Mouse (Mus musculus) megakaryocyte, adult 5-6 weeks (primary cell): ENCODE measurements around the gene Megf8. TPM values are rescaled to one million over a fixed set of nuclear protein-coding genes. Genes with fewer than 3 reads are reported as not detected.
A peak's percentile ranks its signal among the peaks of the same experiment; 100 is the strongest.
"Not testable (repeated sequence)": the region's sequence is repeated elsewhere in the genome, so short reads cannot be mapped to it uniquely, and the experiment has no call there.

Experiments
- ATAC-seq: 2 replicates; pipeline ENCODE4 v1.8.0; 2016; ENCODE audit warnings: mild to moderate bottlenecking, inconsistent platforms; ENCODE audit not compliant: poor library complexity, severe bottlenecking
- total RNA-seq, 2 experiments: library from RNA; stranded (forward) in 1 of 2; stranded (reverse) in 1 of 2; fragments of 153-499, 151-499 nt in 1 of 2; fragments of 221-1000, 200-1000 nt in 1 of 2; gene quantifications; 2 replicates each; pipeline versions ENCODE4 v1.2.3 to v1.2.4; 2015 to 2017

Gene Megf8
- total RNA-seq, 2 experiments from 2014 or later: 1.1 to 1.3 TPM

GRCm38 (mm10) chr7:25395558-25396521, 78.9 kb downstream of the Megf8 start:
- peak; percentile 91 for ATAC-seq

GRCm38 (mm10) chr7:25396621-25397020, 79.7 kb downstream of the Megf8 start:
- no peak for ATAC-seq

DNA sequence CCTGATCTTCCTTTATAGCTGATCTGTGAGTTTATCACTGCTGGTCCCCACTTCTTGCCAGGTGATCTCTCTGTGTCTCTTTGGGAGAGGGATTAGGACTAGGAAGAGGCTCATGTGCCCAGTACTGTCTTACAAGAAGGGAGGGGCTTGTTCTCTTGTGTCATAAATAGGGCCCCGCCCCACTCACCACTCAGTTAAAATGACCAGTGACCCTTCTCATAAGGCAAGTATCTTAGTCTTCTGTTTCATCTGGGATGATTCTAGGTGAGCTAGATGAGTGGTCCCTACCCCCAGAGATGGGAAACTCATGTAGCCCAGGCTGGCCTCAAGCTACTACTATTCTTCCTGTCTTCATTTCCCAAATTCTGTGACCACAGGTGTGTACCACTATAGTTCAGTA, 81.6 kb downstream of the Megf8 start, which contains the start of gene Lipe:
Gene Lipe (minus strand): TSS at position 101 of the 400 bp plus-strand sequence.
- ATAC-seq: no peak

DNA sequence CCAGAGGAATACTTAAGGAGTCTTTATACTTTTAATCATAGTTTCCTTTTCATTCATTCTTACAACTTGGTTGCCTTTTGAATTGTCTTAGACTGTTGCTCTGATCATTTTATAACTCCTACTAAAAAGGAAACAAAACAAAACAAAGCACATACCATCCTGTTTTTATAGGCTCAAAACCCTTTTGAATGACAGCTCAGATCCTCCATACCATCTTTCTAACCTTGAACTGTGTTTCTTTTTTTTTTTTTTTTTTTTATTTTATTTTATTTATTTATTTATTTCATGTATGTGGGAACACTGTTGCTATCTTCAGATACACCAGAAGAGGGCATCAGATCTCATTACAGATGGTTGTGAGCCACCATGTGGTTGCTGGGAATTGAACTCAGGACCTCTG, 82.1 kb downstream of the Megf8 start:
- not testable (repeated sequence) for ATAC-seq

DNA sequence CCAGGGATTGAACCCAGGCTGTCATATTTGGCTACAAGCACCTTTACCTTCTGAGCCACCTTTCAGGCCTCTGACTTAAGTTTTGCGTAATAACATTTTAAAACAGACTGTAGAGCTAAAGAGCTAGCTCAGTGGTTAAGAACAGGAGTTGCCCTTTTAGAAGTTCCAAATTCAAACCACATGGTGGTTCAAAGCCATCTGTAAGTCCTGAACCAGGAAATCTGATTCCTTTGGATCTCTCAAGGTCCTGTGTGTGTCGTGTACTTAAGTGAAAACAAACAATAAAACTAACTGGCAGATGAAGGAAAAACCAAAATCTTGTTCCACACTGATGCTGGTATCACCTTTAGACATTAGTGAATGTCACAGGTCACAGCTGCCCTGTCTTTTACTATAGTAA, 84.6 kb downstream of the Megf8 start:
- ATAC-seq: no peak

- ATAC-seq: no peak
Observed at GRCm38 (mm10) chr7:25401986-25402385, 85.0 kb downstream of the Megf8 start.

DNA sequence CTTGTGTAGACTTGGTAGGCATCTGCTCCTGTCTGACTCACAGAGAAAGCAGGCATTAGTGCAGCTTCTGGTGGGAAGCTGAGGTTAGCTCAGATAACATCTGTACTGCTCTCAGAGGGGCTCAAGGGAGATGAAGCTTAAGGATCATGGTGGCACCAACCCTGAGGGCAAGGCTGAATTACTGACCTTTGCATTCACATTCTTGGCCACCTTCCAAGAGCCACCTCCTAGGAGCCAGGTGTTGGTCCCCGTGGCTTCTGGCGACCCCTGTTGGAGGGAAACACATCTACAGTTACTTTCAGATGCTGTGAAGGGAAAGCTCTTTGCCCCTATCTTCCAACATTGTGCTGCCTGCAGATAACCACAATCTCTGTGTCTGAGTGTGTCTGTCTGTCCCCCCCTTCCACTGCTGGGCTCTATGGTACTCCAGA, 85.7 kb downstream of the Megf8 start:
- ATAC-seq: peak; percentile 51

GRCm38 (mm10) chr7:25406468-25406867, 89.5 kb downstream of the Megf8 start:
- no peak for ATAC-seq

DNA sequence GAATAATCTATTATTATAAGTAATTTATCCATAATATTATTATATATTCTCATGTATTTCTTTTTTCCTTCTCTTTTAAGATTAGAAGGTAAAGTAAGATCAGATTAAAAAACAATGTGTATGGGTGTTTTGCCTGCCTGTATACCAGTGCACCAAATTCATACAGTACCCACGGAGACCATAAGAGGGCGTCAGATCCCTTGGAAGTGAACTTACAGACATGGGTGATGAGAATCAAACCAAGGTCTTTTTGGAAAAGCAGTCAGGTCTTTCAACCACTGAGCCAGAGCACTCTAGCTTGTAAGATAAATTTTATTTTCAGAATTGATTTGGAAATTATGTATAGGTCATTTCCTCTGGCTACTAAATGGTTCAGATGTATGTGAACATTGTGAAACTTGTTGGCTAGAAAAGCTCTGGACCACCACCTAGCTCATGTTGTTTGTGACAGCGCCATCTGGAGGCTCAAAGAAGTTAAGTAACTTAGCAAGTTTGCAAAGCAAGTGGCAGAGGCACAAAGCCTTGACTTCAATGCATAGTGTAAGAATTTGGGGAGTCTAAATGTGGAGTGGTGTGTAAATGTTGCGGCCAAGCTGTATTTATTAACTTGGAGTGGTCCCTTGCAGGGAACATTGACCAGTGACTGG, 92.3 kb downstream of the Megf8 start:
- peak; percentile 40; the same call in 1 of the 2 replicates for ATAC-seq

GRCm38 (mm10) chr7:25410969-25411615, 94.1 kb downstream of the Megf8 start:
- ATAC-seq: no peak

DNA sequence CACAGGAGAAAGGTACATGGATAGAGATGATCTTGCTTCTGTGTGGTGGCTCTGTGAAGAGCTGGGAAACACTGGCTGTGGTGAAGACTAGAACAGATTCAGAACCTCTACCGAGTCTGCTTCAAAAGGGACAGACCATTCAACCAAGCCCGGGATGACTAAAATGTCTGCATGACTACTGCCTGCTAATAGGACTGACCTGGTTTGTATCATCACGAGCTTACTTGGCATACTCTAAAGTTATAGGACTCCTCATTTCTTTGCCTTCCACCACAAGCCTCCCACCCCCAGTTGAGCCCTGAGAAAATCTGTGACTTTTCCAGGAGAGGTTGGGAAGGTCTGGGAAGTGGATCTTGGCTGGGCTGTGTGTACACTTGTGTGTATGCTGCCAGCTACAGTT, 94.9 kb downstream of the Megf8 start:
- ATAC-seq: no peak

- no peak for ATAC-seq
Observed at GRCm38 (mm10) chr7:25412833-25413441, 96.0 kb downstream of the Megf8 start, which contains the start of gene Cxcl17. Gene Cxcl17 (minus strand): TSS chr7:25412886.

Other genes starting within 250 kb of the Megf8 start
- gene Grik5, start 244.8 kb upstream of the Megf8 start, total RNA-seq (2015): 1.1 and 1.6 TPM in 2 replicates
- gene Grik5, start 244.8 kb upstream of the Megf8 start, total RNA-seq (2017): 2.0 and 2.6 TPM in 2 replicates
- 6.7 and 6.8 TPM in 2 replicates for gene Zfp574, start 244.6 kb upstream of the Megf8 start, total RNA-seq (2015)
- gene Zfp574, start 244.6 kb upstream of the Megf8 start, total RNA-seq (2017): 6.8 and 7.2 TPM in 2 replicates
- 30.1 and 31.6 TPM in 2 replicates for gene Pou2f2, start 137.4 kb upstream of the Megf8 start, total RNA-seq (2015)
- gene Pou2f2, start 137.4 kb upstream of the Megf8 start, total RNA-seq (2017): 5.2 and 6.1 TPM in 2 replicates
- gene Dedd2, start 96.5 kb upstream of the Megf8 start, total RNA-seq (2015): 14.5 and 19.7 TPM in 2 replicates
- 17.8 and 18.8 TPM in 2 replicates for gene Dedd2, start 96.5 kb upstream of the Megf8 start, total RNA-seq (2017)
- 7.2 and 7.6 TPM in 2 replicates for gene Zfp526, start 95.7 kb upstream of the Megf8 start, total RNA-seq (2015)
- 5.2 and 8.3 TPM in 2 replicates for gene Zfp526, start 95.7 kb upstream of the Megf8 start, total RNA-seq (2017)
- 90.1 and 90.2 TPM in 2 replicates for gene Gsk3a, start 79.3 kb upstream of the Megf8 start, total RNA-seq (2015)
- 58.7 and 60.8 TPM in 2 replicates for gene Gsk3a, start 79.3 kb upstream of the Megf8 start, total RNA-seq (2017)
- 4.9 and 6.5 TPM in 2 replicates for gene Erf, start 66.4 kb upstream of the Megf8 start, total RNA-seq (2015)
- gene Erf, start 66.4 kb upstream of the Megf8 start, total RNA-seq (2017): 2.6 and 5.3 TPM in 2 replicates
- 166 and 174 TPM in 2 replicates for gene Cic, start 49.5 kb upstream of the Megf8 start, total RNA-seq (2015)
- 55.5 and 84.2 TPM in 2 replicates for gene Cic, start 49.5 kb upstream of the Megf8 start, total RNA-seq (2017)
- 7.7 and 15.9 TPM in 2 replicates for gene Pafah1b3, start 19.2 kb upstream of the Megf8 start, total RNA-seq (2015)
- gene Pafah1b3, start 19.2 kb upstream of the Megf8 start, total RNA-seq (2017): 7.7 and 14.6 TPM in 2 replicates
- not detected in 2 replicates for gene Prr19, start 15.8 kb upstream of the Megf8 start, total RNA-seq (2015)
- not detected in 2 replicates for gene Prr19, start 15.8 kb upstream of the Megf8 start, total RNA-seq (2017)
- not detected in 2 replicates for gene Tmem145, start 11.1 kb upstream of the Megf8 start, total RNA-seq (2015)
- gene Tmem145, start 11.1 kb upstream of the Megf8 start, total RNA-seq (2017): not detected in 2 replicates
- not detected in 2 replicates for gene Cnfn, start 52.6 kb downstream of the Megf8 start, total RNA-seq (2015)
- not detected in 2 replicates for gene Cnfn, start 52.6 kb downstream of the Megf8 start, total RNA-seq (2017)
- 17.4 and 20.6 TPM in 2 replicates for gene Lipe, start 81.5 kb downstream of the Megf8 start, total RNA-seq (2015)
- 17.3 and 23.6 TPM in 2 replicates for gene Lipe, start 81.5 kb downstream of the Megf8 start, total RNA-seq (2017)
- not detected in 2 replicates for gene Cxcl17, start 95.7 kb downstream of the Megf8 start, total RNA-seq (2015)
- not detected in 2 replicates for gene Cxcl17, start 95.7 kb downstream of the Megf8 start, total RNA-seq (2017)
- gene Ceacam1, start 160.4 kb downstream of the Megf8 start, total RNA-seq (2015): 309 and 334 TPM in 2 replicates
- gene Ceacam1, start 160.4 kb downstream of the Megf8 start, total RNA-seq (2017): 89.9 and 122 TPM in 2 replicates
- gene Ceacam2, start 222.7 kb downstream of the Megf8 start, total RNA-seq (2015): 0.16 and 0.46 TPM in 2 replicates
- gene Ceacam2, start 222.7 kb downstream of the Megf8 start, total RNA-seq (2017): 0.04 TPM in 1 of 2 replicates, not detected in the other